Mouse (Mus musculus): ENCODE measurements around the gene Rbm25. TPM values are rescaled to one million over a fixed set of nuclear protein-coding genes. Genes with fewer than 3 reads are reported as not detected.

The Rbm25 gene
- polyA plus RNA-seq, 1 experiment from 2014 or later, result 273 TPM

GRCm38 (mm10) chr12:83709934-83710333, 78.9 kb downstream of the Rbm25 start:
- no peaks in the 10 kb centered on the region for H3K27me3 ChIP-seq
- no peak overlapping the region for H3K4me2 ChIP-seq
- WGBS, result 96% methylated on average over 2 of the region's 2 CpGs
- peaks cover 40% of the 10 kb centered on the region for H3K36me3 ChIP-seq
- H3K9ac ChIP-seq, result no peak overlapping the region
- no peaks in the 10 kb centered on the region for H3K9me3 ChIP-seq
- ATAC-seq (ENCODE audit: low read depth), result no peak
- H3K27ac ChIP-seq (replicated peaks), result no peak overlapping the region
- H3K4me3 ChIP-seq, result no peak overlapping the region
- no peaks in the 10 kb centered on the region for H3K4me1 ChIP-seq (replicated peaks)

- no peak overlapping the region for H3K4me2 ChIP-seq
- H3K9me3 ChIP-seq, result no peaks in the 10 kb centered on the region
- no peak overlapping the region for H3K4me3 ChIP-seq
- 55% methylated on average over 2 of the region's 2 CpGs for WGBS
- ATAC-seq (ENCODE audit: low read depth), result peak; percentile 32; the same call in 1 of the 2 replicates
- no peaks in the 10 kb centered on the region for H3K4me1 ChIP-seq (replicated peaks)
- no peak overlapping the region for H3K9ac ChIP-seq
- H3K27me3 ChIP-seq, result no peaks in the 10 kb centered on the region
- no peak overlapping the region for H3K27ac ChIP-seq (replicated peaks)
- H3K36me3 ChIP-seq, result peaks cover 59% of the 10 kb centered on the region
Measured at GRCm38 (mm10) chr12:83713749-83714148, 82.7 kb downstream of the Rbm25 start.

- no peak overlapping the region for H3K9ac ChIP-seq
- H3K4me3 ChIP-seq, result no peak overlapping the region
- no peaks in the 10 kb centered on the region for H3K27me3 ChIP-seq
- no peak overlapping the region for H3K27ac ChIP-seq (replicated peaks)
- H3K4me1 ChIP-seq (replicated peaks), result no peaks in the 10 kb centered on the region
- H3K36me3 ChIP-seq, result peaks cover 80% of the 10 kb centered on the region
- H3K4me2 ChIP-seq, result no peak overlapping the region
- no peak for ATAC-seq (ENCODE audit: low read depth)
- 94% methylated on average over 15 of the region's 15 CpGs for WGBS
- no peaks in the 10 kb centered on the region for H3K9me3 ChIP-seq
Measured at GRCm38 (mm10) chr12:83716416-83717184, 85.6 kb downstream of the Rbm25 start.

GRCm38 (mm10) chr12:83719431-83719830, 88.4 kb downstream of the Rbm25 start:
- Histone ChIP-seq H3K9ac (no peak overlapping the region), H3K4me1 (replicated peaks) (no peaks in the 10 kb centered on the region), H3K4me2 (no peak overlapping the region), H3K27ac (replicated peaks) (no peak overlapping the region), H3K36me3 (peaks cover 78% of the 10 kb centered on the region), H3K27me3 (no peaks in the 10 kb centered on the region), H3K4me3 (no peak overlapping the region), H3K9me3 (no peaks in the 10 kb centered on the region)
- ATAC-seq (ENCODE audit: low read depth), result no peak
- 100% methylated on average over 1 of the region's 1 CpGs for WGBS

DNA sequence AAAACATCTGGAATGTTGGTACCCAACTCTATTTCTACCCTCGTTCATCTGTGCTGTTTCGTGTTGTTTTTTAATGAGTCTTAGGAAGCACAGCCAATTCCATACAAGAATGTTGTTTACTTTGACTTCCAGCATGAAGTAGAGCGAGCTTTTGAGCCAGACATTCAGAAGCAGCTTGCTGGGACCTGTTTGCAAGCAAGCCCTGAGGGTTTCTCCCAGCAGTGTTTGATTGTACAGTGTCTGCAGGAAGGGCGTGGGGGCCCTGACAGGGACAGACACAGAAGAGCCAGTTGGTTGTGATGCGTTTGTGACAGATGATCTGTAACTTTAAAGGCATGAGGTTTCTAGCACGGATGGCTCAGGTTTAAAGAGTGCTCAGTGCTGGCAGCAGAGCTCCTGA, 90.2 kb downstream of the Rbm25 start:
- ATAC-seq (ENCODE audit: low read depth), result no peak
- no peak overlapping the region for H3K4me3 ChIP-seq
- no peak overlapping the region for H3K4me2 ChIP-seq
- H3K4me1 ChIP-seq (replicated peaks), result no peaks in the 10 kb centered on the region
- WGBS, result 77% methylated on average over 6 of the region's 6 CpGs
- H3K9ac ChIP-seq, result no peak overlapping the region
- H3K9me3 ChIP-seq, result no peaks in the 10 kb centered on the region
- H3K27me3 ChIP-seq, result no peaks in the 10 kb centered on the region
- H3K36me3 ChIP-seq, result peaks cover 80% of the 10 kb centered on the region
- H3K27ac ChIP-seq (replicated peaks), result no peak overlapping the region

GRCm38 (mm10) chr12:83723037-83723436, 92.0 kb downstream of the Rbm25 start:
- no peaks in the 10 kb centered on the region for H3K27me3 ChIP-seq
- no peaks in the 10 kb centered on the region for H3K4me1 ChIP-seq (replicated peaks)
- 81% methylated on average over 3 of the region's 3 CpGs for WGBS
- H3K36me3 ChIP-seq, result peaks cover 81% of the 10 kb centered on the region
- H3K9me3 ChIP-seq, result no peaks in the 10 kb centered on the region
- ATAC-seq (ENCODE audit: low read depth), result no peak
- no peak overlapping the region for H3K9ac ChIP-seq
- no peak overlapping the region for H3K4me2 ChIP-seq
- no peak overlapping the region for H3K27ac ChIP-seq (replicated peaks)
- H3K4me3 ChIP-seq, result no peak overlapping the region

- Histone ChIP-seq H3K4me1 (replicated peaks) (no peaks in the 10 kb centered on the region), H3K36me3 (peaks cover 90% of the 10 kb centered on the region), H3K27ac (replicated peaks) (no peak overlapping the region), H3K9ac (no peak overlapping the region), H3K4me3 (no peak overlapping the region), H3K4me2 (no peak overlapping the region), H3K9me3 (no peaks in the 10 kb centered on the region), H3K27me3 (no peaks in the 10 kb centered on the region)
- 77% methylated on average over 12 of the region's 12 CpGs for WGBS
- no peak for ATAC-seq (ENCODE audit: low read depth)
Measured at GRCm38 (mm10) chr12:83726510-83727308, 95.7 kb downstream of the Rbm25 start.

DNA sequence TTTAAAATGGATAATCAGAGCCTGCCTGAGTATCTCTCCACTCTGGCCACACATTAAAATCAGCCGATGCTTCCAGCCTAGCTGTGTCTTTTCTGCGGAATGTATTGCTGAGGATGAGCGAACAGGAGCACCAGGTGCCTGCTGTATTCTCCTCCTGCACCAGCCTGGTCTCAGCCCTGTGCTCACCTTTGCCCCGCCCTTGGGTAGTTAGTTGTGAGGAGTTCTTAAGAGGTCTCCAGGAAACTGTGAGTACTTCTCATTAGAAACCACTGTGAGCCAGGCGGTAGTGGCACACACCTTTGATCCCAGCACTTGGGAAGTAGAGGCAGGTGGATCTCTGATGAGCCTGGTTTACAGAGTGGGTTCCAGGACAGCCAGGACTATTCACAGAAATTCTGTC, 101.2 kb downstream of the Rbm25 start:
- peaks cover 98% of the 10 kb centered on the region for H3K36me3 ChIP-seq
- WGBS, result 96% methylated on average over 5 of the region's 5 CpGs
- no peaks in the 10 kb centered on the region for H3K9me3 ChIP-seq

More for the DNA sequence above, 101.2 kb downstream of the Rbm25 start:
- Histone ChIP-seq H3K4me3 (no peak overlapping the region), H3K27me3 (no peaks in the 10 kb centered on the region), H3K4me2 (no peak overlapping the region), H3K9ac (no peak overlapping the region), H3K27ac (replicated peaks) (no peak overlapping the region), H3K4me1 (replicated peaks) (no peaks in the 10 kb centered on the region)
- ATAC-seq (ENCODE audit: low read depth), result no peak

Other genes starting within 250 kb of the Rbm25 start
- 20.8 and 21.7 TPM in 2 replicates for gene Dpf3, start 143.5 kb upstream of the Rbm25 start, polyA plus RNA-seq (2015; fragmentation: Nextera tagmentation; extraction: Ambion mirVana)
- gene Dcaf4, start 110.8 kb upstream of the Rbm25 start, polyA plus RNA-seq (2015; fragmentation: Nextera tagmentation; extraction: Ambion mirVana), result 33.2 and 35.6 TPM in 2 replicates
- gene Zfyve1, start 34.0 kb upstream of the Rbm25 start, polyA plus RNA-seq (2015; fragmentation: Nextera tagmentation; extraction: Ambion mirVana), result 27.0 and 27.3 TPM in 2 replicates
- gene Psen1, start 56.9 kb downstream of the Rbm25 start, polyA plus RNA-seq (2015; fragmentation: Nextera tagmentation; extraction: Ambion mirVana), result 70.0 and 73.0 TPM in 2 replicates
- 0.08 and 0.13 TPM in 2 replicates for gene Papln, start 132.4 kb downstream of the Rbm25 start, polyA plus RNA-seq (2015; fragmentation: Nextera tagmentation; extraction: Ambion mirVana)